Comparison of ENCODE assay signal across 10 mouse cellular contexts in genomic region chr5:125085097-125085617, GRCm38 (mm10).
"Had no signal": no experiment of that assay in that cellular context is flagged by ENCODE, and none has a peak within 500 bp of the region (broad histone marks: within the 10 kb centered on the region; RNA-seq: fewer than 3 reads in every experiment).

No protein-coding gene starts in this region.

- DNase-seq: kidney, adult 8-10 months; kidney, postnatal 25 days; lung, adult 18-20 months; right cerebral cortex, postnatal 14 days; thymus, postnatal 4 days had no signal

- H3K9ac ChIP-seq: limb, embryonic 12.5 days; liver, embryonic 14.5 days; midbrain, embryonic 13.5 days had no signal

- H3K27me3 ChIP-seq: limb, embryonic 12.5 days; midbrain, embryonic 13.5 days had no signal

- H3K4me2 ChIP-seq: limb, embryonic 12.5 days; midbrain, embryonic 13.5 days had no signal

- H3K4me3 ChIP-seq: limb, embryonic 12.5 days; midbrain, embryonic 13.5 days had no signal

- ATAC-seq: inflammation-experienced regulatory T-cells, adult 6 months; midbrain, embryonic 13.5 days had no signal

- H3K27ac ChIP-seq: limb, embryonic 12.5 days; liver, embryonic 14.5 days; midbrain, embryonic 13.5 days; stomach, postnatal 0 days had no signal
